Mouse (Mus musculus): ENCODE results near the gene Tank. TPM values are rescaled to one million over a fixed set of nuclear protein-coding genes. Genes with fewer than 3 reads are reported as not detected.

Tank gene
- 25.7 and 26.8 TPM in 2 replicates for polyA plus RNA-seq (2015; fragmentation: Nextera tagmentation; extraction: Ambion mirVana)

DNA sequence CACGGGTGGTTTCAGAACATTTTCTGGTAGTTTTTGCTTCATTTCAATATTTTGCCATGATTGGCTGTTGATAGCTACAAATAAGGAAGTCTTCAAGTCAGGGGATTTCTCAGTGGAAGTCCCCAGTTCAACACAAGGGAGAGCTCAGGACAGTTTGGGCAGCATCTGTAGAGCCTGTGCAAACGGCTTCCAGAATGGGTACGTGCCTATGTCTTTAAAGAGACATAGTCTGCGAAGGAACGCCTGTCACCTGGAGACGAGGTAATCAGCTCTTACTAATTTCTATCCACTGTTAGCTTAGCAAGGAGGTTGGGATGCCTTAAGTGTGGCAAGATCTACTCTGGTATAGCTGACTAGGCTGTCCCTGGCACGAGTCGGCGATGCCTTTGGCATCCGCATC lies at the start of gene Tank:
Gene Tank (plus strand): TSS at position 153 of the 400 bp plus-strand sequence.
- Histone ChIP-seq H3K4me2 (no peak within 1 kb of the TSS), H3K36me3 (no peaks in the 10 kb centered on the region), H3K4me3 (no peak within 1 kb of the TSS), H3K4me1 (replicated peaks) (no peaks in the 10 kb centered on the region), H3K27ac (replicated peaks) (no peak within 1 kb of the TSS), H3K27me3 (no peaks in the 10 kb centered on the region), H3K9ac (no peak within 1 kb of the TSS), H3K9me3 (no peaks in the 10 kb centered on the region)
- ATAC-seq (ENCODE audit: low read depth), result no peak
- 84% methylated on average over 10 of the region's 10 CpGs for WGBS

- no peak for ATAC-seq (ENCODE audit: low read depth)
- WGBS, result 69% methylated on average over 3 of the region's 3 CpGs
Measured at GRCm38 (mm10) chr2:61532326-61532725, 46.1 kb upstream of the Tank start.

GRCm38 (mm10) chr2:61533131-61533530 lies 45.3 kb upstream of the Tank start:
- no peaks in the 10 kb centered on the region for H3K27me3 ChIP-seq
- no peak overlapping the region for H3K9ac ChIP-seq
- no peaks in the 10 kb centered on the region for H3K9me3 ChIP-seq
- 87% methylated on average over 2 of the region's 2 CpGs for WGBS
- H3K4me2 ChIP-seq, result no peak overlapping the region
- no peak for ATAC-seq (ENCODE audit: low read depth)
- no peaks in the 10 kb centered on the region for H3K36me3 ChIP-seq
- H3K4me3 ChIP-seq, result no peak overlapping the region
- H3K4me1 ChIP-seq (replicated peaks), result no peaks in the 10 kb centered on the region
- no peak overlapping the region for H3K27ac ChIP-seq (replicated peaks)

More at GRCm38 (mm10) chr2:61532326-61532725, 46.1 kb upstream of the Tank start:
- Histone ChIP-seq H3K4me1 (replicated peaks) (no peaks in the 10 kb centered on the region), H3K4me2 (no peak overlapping the region), H3K4me3 (no peak overlapping the region), H3K27me3 (no peaks in the 10 kb centered on the region), H3K27ac (replicated peaks) (no peak overlapping the region), H3K9ac (no peak overlapping the region), H3K36me3 (no peaks in the 10 kb centered on the region), H3K9me3 (no peaks in the 10 kb centered on the region)

GRCm38 (mm10) chr2:61536901-61537300 lies 41.5 kb upstream of the Tank start:
- Histone ChIP-seq H3K27ac (replicated peaks) (no peak overlapping the region), H3K27me3 (no peaks in the 10 kb centered on the region), H3K4me2 (no peak overlapping the region), H3K36me3 (no peaks in the 10 kb centered on the region), H3K4me3 (no peak overlapping the region), H3K4me1 (replicated peaks) (no peaks in the 10 kb centered on the region), H3K9me3 (no peaks in the 10 kb centered on the region), H3K9ac (no peak overlapping the region)
- ATAC-seq (ENCODE audit: low read depth), result no peak
- WGBS, result 79% methylated on average over 2 of the region's 2 CpGs

DNA sequence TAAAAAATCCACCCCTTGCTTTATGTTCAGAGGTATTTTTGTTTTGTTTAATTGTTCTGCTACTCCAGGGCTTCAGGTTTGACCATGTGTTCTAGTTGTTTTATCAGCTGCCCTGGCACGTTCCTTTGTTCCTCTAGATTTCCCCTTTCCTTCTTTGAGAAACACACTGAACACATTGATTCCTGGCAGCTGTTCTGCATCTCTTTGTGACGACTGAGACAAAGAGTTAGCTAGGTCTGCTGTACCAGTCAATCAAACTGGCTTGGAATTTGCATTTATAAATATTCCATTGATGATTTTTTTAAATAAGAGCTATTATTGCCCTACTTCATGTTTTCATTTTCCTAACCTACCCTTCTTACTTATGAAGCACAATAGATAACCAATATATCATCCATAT lies 39.0 kb upstream of the Tank start:
- no peak overlapping the region for H3K4me2 ChIP-seq
- ATAC-seq (ENCODE audit: low read depth), result no peak
- H3K27ac ChIP-seq (replicated peaks), result no peak overlapping the region
- H3K4me1 ChIP-seq (replicated peaks), result no peaks in the 10 kb centered on the region
- H3K36me3 ChIP-seq, result no peaks in the 10 kb centered on the region
- no peak overlapping the region for H3K4me3 ChIP-seq
- H3K9ac ChIP-seq, result no peak overlapping the region
- H3K9me3 ChIP-seq, result no peaks in the 10 kb centered on the region
- no peaks in the 10 kb centered on the region for H3K27me3 ChIP-seq
- 13% methylated on average over 2 of the region's 2 CpGs for WGBS

GRCm38 (mm10) chr2:61542426-61542825 lies 36.0 kb upstream of the Tank start:
- ATAC-seq (ENCODE audit: low read depth), result no peak
- H3K4me1 ChIP-seq (replicated peaks), result no peaks in the 10 kb centered on the region
- no peak overlapping the region for H3K4me3 ChIP-seq
- H3K9ac ChIP-seq, result no peak overlapping the region
- WGBS, result 85% methylated on average over 2 of the region's 2 CpGs
- H3K36me3 ChIP-seq, result no peaks in the 10 kb centered on the region
- H3K9me3 ChIP-seq, result no peaks in the 10 kb centered on the region
- no peak overlapping the region for H3K27ac ChIP-seq (replicated peaks)
- H3K4me2 ChIP-seq, result no peak overlapping the region
- no peaks in the 10 kb centered on the region for H3K27me3 ChIP-seq

DNA sequence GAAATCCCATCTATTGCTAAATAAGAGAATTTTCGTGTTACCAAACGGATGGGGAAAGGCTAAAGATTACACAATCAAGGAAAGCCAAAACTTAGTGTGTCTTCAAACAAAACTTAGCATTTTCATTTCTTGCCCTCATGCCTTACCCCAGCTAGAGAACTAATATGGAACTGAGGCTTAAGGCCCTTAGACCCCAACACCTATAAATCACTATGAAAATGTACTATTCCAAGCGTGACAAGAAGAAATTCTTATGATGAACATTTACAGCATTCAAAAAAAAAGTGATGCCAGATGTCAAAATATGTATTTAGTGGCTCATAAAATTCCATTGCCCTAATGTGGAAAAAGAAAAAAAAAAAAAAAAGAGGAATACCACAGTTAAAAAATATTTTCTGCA lies 32.7 kb upstream of the Tank start:
- Histone ChIP-seq H3K9me3 (no peaks in the 10 kb centered on the region), H3K9ac (no peak overlapping the region), H3K27ac (replicated peaks) (no peak overlapping the region), H3K27me3 (no peaks in the 10 kb centered on the region), H3K36me3 (no peaks in the 10 kb centered on the region), H3K4me1 (replicated peaks) (no peaks in the 10 kb centered on the region), H3K4me2 (no peak overlapping the region), H3K4me3 (no peak overlapping the region)
- WGBS, result 88% methylated on average over 3 of the region's 3 CpGs
- no peak for ATAC-seq (ENCODE audit: low read depth)

GRCm38 (mm10) chr2:61548021-61548420 lies 30.4 kb upstream of the Tank start:
- Histone ChIP-seq H3K4me1 (replicated peaks) (no peaks in the 10 kb centered on the region), H3K9ac (no peak overlapping the region), H3K27ac (replicated peaks) (no peak overlapping the region), H3K36me3 (no peaks in the 10 kb centered on the region), H3K4me3 (no peak overlapping the region), H3K27me3 (no peaks in the 10 kb centered on the region), H3K4me2 (no peak overlapping the region), H3K9me3 (no peaks in the 10 kb centered on the region)
- no peak for ATAC-seq (ENCODE audit: low read depth)
- WGBS, result 70% methylated on average over 2 of the region's 2 CpGs

GRCm38 (mm10) chr2:61551680-61552079 lies 26.7 kb upstream of the Tank start:
- WGBS, result 87% methylated on average over 5 of the region's 5 CpGs
- Histone ChIP-seq H3K36me3 (no peaks in the 10 kb centered on the region), H3K4me2 (no peak overlapping the region), H3K4me1 (replicated peaks) (peaks cover 17% of the 10 kb centered on the region), H3K9ac (no peak overlapping the region), H3K27ac (replicated peaks) (no peak overlapping the region), H3K4me3 (no peak overlapping the region), H3K27me3 (no peaks in the 10 kb centered on the region), H3K9me3 (no peaks in the 10 kb centered on the region)
- no peak for ATAC-seq (ENCODE audit: low read depth)

GRCm38 (mm10) chr2:61555367-61555766 lies 23.0 kb upstream of the Tank start:
- peaks cover 17% of the 10 kb centered on the region for H3K4me1 ChIP-seq (replicated peaks)
- no peak overlapping the region for H3K4me3 ChIP-seq
- no peak overlapping the region for H3K9ac ChIP-seq
- H3K27me3 ChIP-seq, result no peaks in the 10 kb centered on the region
- ATAC-seq (ENCODE audit: low read depth), result peak; percentile 92
- 46% methylated on average over 7 of the region's 7 CpGs for WGBS
- no peaks in the 10 kb centered on the region for H3K9me3 ChIP-seq
- H3K27ac ChIP-seq (replicated peaks), result 0 out of 2 replicates have a peak overlapping the region, but pooled peaks have one; percentile 38
- H3K4me2 ChIP-seq, result peak overlapping the region; percentile 2
- H3K36me3 ChIP-seq, result no peaks in the 10 kb centered on the region

DNA sequence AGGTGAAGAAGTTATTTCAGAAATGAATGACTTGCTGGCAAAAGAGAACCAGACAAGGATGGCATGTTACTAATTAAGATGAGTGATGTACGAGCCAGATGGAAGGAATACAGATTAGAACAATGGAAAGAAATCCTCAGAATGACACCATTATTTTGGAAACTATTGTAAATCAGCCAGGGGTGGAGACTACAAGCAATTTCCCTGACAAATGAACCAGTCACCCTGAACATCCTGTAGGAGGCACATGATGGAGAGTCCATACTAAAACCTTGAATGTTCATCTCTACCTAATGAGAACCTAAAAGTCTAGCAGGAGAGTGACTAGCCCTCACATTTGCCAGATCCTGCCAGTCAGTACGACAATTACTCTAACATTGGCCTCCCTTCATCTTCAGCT lies 22.6 kb upstream of the Tank start:
- 60% methylated on average over 2 of the region's 2 CpGs for WGBS
- H3K9me3 ChIP-seq, result no peaks in the 10 kb centered on the region
- H3K4me2 ChIP-seq, result no peak overlapping the region
- H3K9ac ChIP-seq, result no peak overlapping the region
- no peak for ATAC-seq (ENCODE audit: low read depth)
- no peak overlapping the region for H3K4me3 ChIP-seq
- H3K27me3 ChIP-seq, result no peaks in the 10 kb centered on the region
- H3K4me1 ChIP-seq (replicated peaks), result peaks cover 17% of the 10 kb centered on the region
- no peak overlapping the region for H3K27ac ChIP-seq (replicated peaks)
- no peaks in the 10 kb centered on the region for H3K36me3 ChIP-seq

DNA sequence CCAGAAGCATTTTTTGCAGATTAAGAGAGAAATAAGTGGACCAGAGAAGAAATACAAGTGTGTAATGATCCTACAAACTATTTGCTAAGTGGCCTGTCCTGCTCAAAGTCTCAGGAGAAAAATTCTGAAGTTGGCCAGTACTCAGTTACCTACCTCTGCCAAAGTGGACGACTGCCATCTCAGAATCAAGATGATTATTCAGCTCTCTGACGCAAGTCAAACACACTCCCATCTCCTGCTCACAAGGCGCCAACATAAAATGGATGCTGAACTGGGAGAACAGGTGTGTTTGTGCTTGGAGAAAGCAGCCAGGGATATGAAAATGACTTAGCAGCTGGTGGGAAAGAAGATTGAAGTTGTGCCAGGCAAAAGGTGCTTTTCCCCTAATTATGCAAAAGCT lies 21.7 kb upstream of the Tank start:
- Histone ChIP-seq H3K27ac (replicated peaks) (no peak overlapping the region), H3K4me1 (replicated peaks) (peaks cover 17% of the 10 kb centered on the region), H3K9me3 (no peaks in the 10 kb centered on the region), H3K36me3 (no peaks in the 10 kb centered on the region), H3K4me2 (no peak overlapping the region), H3K27me3 (no peaks in the 10 kb centered on the region), H3K4me3 (no peak overlapping the region), H3K9ac (no peak overlapping the region)
- 81% methylated on average over 3 of the region's 3 CpGs for WGBS
- no peak for ATAC-seq (ENCODE audit: low read depth)

GRCm38 (mm10) chr2:61557848-61558471 lies 20.4 kb upstream of the Tank start:
- Histone ChIP-seq H3K36me3 (no peaks in the 10 kb centered on the region), H3K27ac (replicated peaks) (no peak overlapping the region), H3K9ac (no peak overlapping the region), H3K4me3 (no peak overlapping the region), H3K9me3 (no peaks in the 10 kb centered on the region), H3K4me2 (no peak overlapping the region), H3K27me3 (no peaks in the 10 kb centered on the region), H3K4me1 (replicated peaks) (peaks cover 17% of the 10 kb centered on the region)
- ATAC-seq (ENCODE audit: low read depth), result no peak
- WGBS, result 89% methylated on average over 5 of the region's 5 CpGs

All from neural tube, embryonic 13.5 days (tissue).